Mouse (Mus musculus) testis, adult 2 months (tissue): ENCODE measurements around the gene St3gal3. TPM values are rescaled to one million over a fixed set of nuclear protein-coding genes. Genes with fewer than 3 reads are reported as not detected.

Experiments used
- H3K27ac ChIP-seq: fragments of 200-500 bp; 2 replicates; pipeline ENCODE4 v1.5.1; 2012; ENCODE audit warnings: low read depth, low read length; ENCODE audit not compliant: control insufficient read depth, insufficient read depth
- H3K27me3 ChIP-seq: fragments of 200-500 bp; 2 replicates; pipeline ENCODE4 v1.6.1; 2012; ENCODE audit warnings: mild to moderate bottlenecking, low read length, moderate library complexity; ENCODE audit not compliant: control insufficient read depth, insufficient read depth
- H3K36me3 ChIP-seq: fragments of 200-500 bp; 2 replicates; pipeline ENCODE4 v1.6.1; 2012; ENCODE audit warnings: mild to moderate bottlenecking, low read length; ENCODE audit not compliant: control insufficient read depth, insufficient read depth
- H3K4me1 ChIP-seq: fragments of 200-500 bp; 2 replicates; pipeline ENCODE4 v1.6.1; 2012; ENCODE audit warnings: low read length; ENCODE audit not compliant: control insufficient read depth, insufficient read depth
- H3K4me3 ChIP-seq: fragments of 200-500 bp; 2 replicates; pipeline ENCODE4 v1.5.1; 2012; ENCODE audit warnings: low read depth, mild to moderate bottlenecking, low read length, moderate library complexity, mixed read lengths; ENCODE audit not compliant: control insufficient read depth
- CTCF ChIP-seq: fragments of 200-500 bp; IDR thresholded peaks from 2 replicates; pipeline ENCODE4 v1.5.1; 2012; ENCODE audit warnings: low read depth, mild to moderate bottlenecking, inconsistent platforms, low read length, moderate library complexity; ENCODE audit not compliant: control insufficient read depth, insufficient read depth, insufficient replicate concordance
- POLR2A ChIP-seq: fragments of 200-500 bp; IDR thresholded peaks from 2 replicates; pipeline ENCODE4 v1.6.1; 2012; ENCODE audit warnings: low read depth, mild to moderate bottlenecking, inconsistent platforms, low read length, moderate library complexity; ENCODE audit not compliant: control insufficient read depth
- polyA plus RNA-seq: library from polyadenylated mRNA; depleted of rRNA; stranded (reverse); fragments of >200 nt; gene quantifications from 2 replicates; pipeline ENCODE4 v1.2.3, GENCODE M21; 2012

The St3gal3 gene
- polyA plus RNA-seq, 1 experiment, result 3.4 TPM

GRCm38 (mm10) chr4:117992036-117992435, 142.7 kb downstream of the St3gal3 start:
- Histone ChIP-seq H3K27ac (no peak overlapping the region), H3K4me3 (no peak overlapping the region), H3K27me3 (no peaks in the 10 kb centered on the region), H3K4me1 (no peaks in the 10 kb centered on the region), H3K36me3 (no peaks in the 10 kb centered on the region)
- no peak for TF ChIP-seq CTCF
- no peak for TF ChIP-seq POLR2A

GRCm38 (mm10) chr4:117991055-117991627, 143.6 kb downstream of the St3gal3 start:
- Histone ChIP-seq H3K4me1 (no peaks in the 10 kb centered on the region), H3K4me3 (no peak overlapping the region), H3K36me3 (no peaks in the 10 kb centered on the region), H3K27ac (no peak overlapping the region), H3K27me3 (no peaks in the 10 kb centered on the region)
- no peak for TF ChIP-seq POLR2A
- TF ChIP-seq CTCF, result no peak

GRCm38 (mm10) chr4:117990571-117990970, 144.1 kb downstream of the St3gal3 start:
- Histone ChIP-seq H3K27me3 (no peaks in the 10 kb centered on the region), H3K4me3 (no peak overlapping the region), H3K4me1 (no peaks in the 10 kb centered on the region), H3K27ac (no peak overlapping the region), H3K36me3 (no peaks in the 10 kb centered on the region)
- TF ChIP-seq POLR2A (no peak), CTCF (no peak)

GRCm38 (mm10) chr4:117989801-117990200, 144.9 kb downstream of the St3gal3 start:
- Histone ChIP-seq H3K36me3 (no peaks in the 10 kb centered on the region), H3K4me1 (no peaks in the 10 kb centered on the region), H3K27me3 (no peaks in the 10 kb centered on the region), H3K27ac (no peak overlapping the region), H3K4me3 (no peak overlapping the region)
- TF ChIP-seq POLR2A (no peak), CTCF (no peak)

- TF ChIP-seq POLR2A (no peak), CTCF (no peak)
- Histone ChIP-seq H3K27ac (no peak overlapping the region), H3K4me1 (0 out of 2 replicates have a peak, but pooled peaks cover 3% of the 10 kb centered on the region), H3K36me3 (no peaks in the 10 kb centered on the region), H3K27me3 (no peaks in the 10 kb centered on the region), H3K4me3 (no peak overlapping the region)
Measured at GRCm38 (mm10) chr4:117986766-117987165, 147.9 kb downstream of the St3gal3 start.

- no peak for TF ChIP-seq CTCF
- no peak for TF ChIP-seq POLR2A
- no peak overlapping the region for H3K27ac ChIP-seq
- H3K27me3 ChIP-seq, result no peaks in the 10 kb centered on the region
- H3K4me1 ChIP-seq, result 0 out of 2 replicates have a peak, but pooled peaks cover 3% of the 10 kb centered on the region
- no peaks in the 10 kb centered on the region for H3K36me3 ChIP-seq
- no peak overlapping the region for H3K4me3 ChIP-seq
Measured at GRCm38 (mm10) chr4:117984993-117985587, 149.6 kb downstream of the St3gal3 start.

GRCm38 (mm10) chr4:117984206-117984605, 150.5 kb downstream of the St3gal3 start:
- H3K4me3 ChIP-seq, result no peak overlapping the region
- no peaks in the 10 kb centered on the region for H3K36me3 ChIP-seq
- no peaks in the 10 kb centered on the region for H3K27me3 ChIP-seq
- H3K4me1 ChIP-seq, result 0 out of 2 replicates have a peak, but pooled peaks cover 3% of the 10 kb centered on the region
- no peak for TF ChIP-seq CTCF
- no peak for TF ChIP-seq POLR2A
- H3K27ac ChIP-seq, result no peak overlapping the region

- no peaks in the 10 kb centered on the region for H3K36me3 ChIP-seq
- H3K27ac ChIP-seq, result no peak overlapping the region
- no peaks in the 10 kb centered on the region for H3K27me3 ChIP-seq
- 0 out of 2 replicates have a peak, but pooled peaks cover 3% of the 10 kb centered on the region for H3K4me1 ChIP-seq
- H3K4me3 ChIP-seq, result no peak overlapping the region
- TF ChIP-seq CTCF (no peak), POLR2A (no peak)
Measured at GRCm38 (mm10) chr4:117982706-117983105, 152.0 kb downstream of the St3gal3 start.
